Mouse (Mus musculus) neural tube, embryonic 14.5 days (tissue): ENCODE measurements around the gene Nup210. TPM values are rescaled to one million over a fixed set of nuclear protein-coding genes. Genes with fewer than 3 reads are reported as not detected.
A peak's percentile ranks its signal among the peaks of the same experiment; 100 is the strongest.

Source experiments
- ATAC-seq: fragments of 200-750 bp; cut with Nextera tagmentation; 2 replicates; pipeline ENCODE4 v1.8.0; 2017; ENCODE audit warnings: low read depth, mild to moderate bottlenecking, moderate TSS enrichment, moderate library complexity
- H3K27ac ChIP-seq: fragments of 300-500 bp; sonication (generic); 2 replicates; pipeline ENCODE4 v1.5.1; 2014; ENCODE audit warnings: low read depth, mild to moderate bottlenecking, control low read depth, low read length, moderate library complexity, mixed read lengths
- H3K27me3 ChIP-seq: fragments of 300-500 bp; sonication (generic); 2 replicates; pipeline ENCODE4 v1.6.1; 2014; ENCODE audit warnings: low read length; ENCODE audit not compliant: control insufficient read depth, insufficient read depth
- H3K36me3 ChIP-seq: fragments of 300-500 bp; sonication (generic); 2 replicates; pipeline ENCODE4 v1.6.1; 2014; ENCODE audit warnings: low read length, mixed read lengths; ENCODE audit not compliant: control insufficient read depth, insufficient read depth
- H3K4me1 ChIP-seq: fragments of 300-500 bp; sonication (generic); 2 replicates; pipeline ENCODE4 v1.6.1; 2014; ENCODE audit warnings: low read length; ENCODE audit not compliant: control insufficient read depth, insufficient read depth
- H3K4me2 ChIP-seq: fragments of 300-500 bp; sonication (generic); 2 replicates; pipeline ENCODE4 v1.6.1; 2014; ENCODE audit warnings: mild to moderate bottlenecking, low read depth, low read length, control low read depth
- H3K4me3 ChIP-seq: fragments of 300-500 bp; sonication (generic); 2 replicates; pipeline ENCODE4 v1.5.1; 2014; ENCODE audit warnings: low read depth, low read length, control low read depth, mixed read lengths
- H3K9ac ChIP-seq: fragments of 300-500 bp; sonication (generic); replicated peaks from 2 replicates; pipeline ENCODE4 v1.6.1; 2014; ENCODE audit warnings: low read depth, mild to moderate bottlenecking, control low read depth, low read length, mixed read lengths
- H3K9me3 ChIP-seq: fragments of 300-500 bp; sonication (generic); 2 replicates; pipeline ENCODE4 v1.6.1; 2016; ENCODE audit warnings: low read length; ENCODE audit not compliant: control insufficient read depth
- WGBS: fragments of 180-500 bp; shearing (Covaris S2); extraction: QIAGEN DNeasy Blood & Tissue Kit; methylation state at CpG from one replicate; pipeline ENCODE4 v1.1.7; 2014; 5-methylcytosine and 5-hydroxymethylcytosine counted together
- polyA plus RNA-seq: library from polyadenylated mRNA; unstranded; fragments of >200 nt; fragmentation: Nextera tagmentation; extraction: Ambion mirVana; gene quantifications from 2 replicates; pipeline ENCODE4 v1.2.1, GENCODE M21; 2014

Nup210 gene
- polyA plus RNA-seq, 1 experiment from 2014 or later: 18.3 TPM

DNA sequence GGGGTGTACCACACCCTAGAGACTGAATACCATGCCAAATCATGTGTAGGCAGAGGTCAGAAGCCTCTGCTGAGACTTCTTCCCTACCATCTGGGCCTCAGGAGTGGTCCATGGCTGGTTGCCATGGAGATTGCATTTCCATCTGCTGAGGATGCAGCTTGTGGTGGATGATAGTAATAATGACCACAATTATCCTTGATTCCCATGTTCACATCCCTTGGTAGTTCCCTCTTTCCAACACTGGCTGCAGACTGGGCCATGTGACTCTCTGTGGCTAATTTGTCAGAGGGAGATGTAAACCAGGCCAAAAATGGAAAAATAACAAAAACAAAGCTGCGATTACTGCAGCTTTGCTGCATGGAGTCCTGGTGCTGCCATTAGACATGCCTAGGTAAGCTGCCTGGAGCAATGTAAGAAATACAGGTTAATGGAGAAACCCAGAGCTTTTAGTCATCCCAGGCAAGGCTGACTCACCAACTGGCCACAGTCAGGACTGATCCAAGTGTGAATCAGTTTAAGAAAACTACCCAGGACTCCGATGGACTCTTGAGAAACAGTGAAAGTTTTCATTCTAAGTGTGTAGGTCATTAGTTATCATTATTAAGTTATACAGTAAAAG, 30.6 kb upstream of the Nup210 start:
- H3K9ac ChIP-seq: no peak overlapping the region
- ATAC-seq: peak; percentile 75
- H3K9me3 ChIP-seq: no peaks in the 10 kb centered on the region
- no peaks in the 10 kb centered on the region for H3K27me3 ChIP-seq
- no peaks in the 10 kb centered on the region for H3K36me3 ChIP-seq
- H3K4me2 ChIP-seq: no peak overlapping the region
- no peak overlapping the region for H3K4me3 ChIP-seq
- 49% methylated on average over 2 of the region's 2 CpGs for WGBS
- H3K4me1 ChIP-seq: peaks cover 16% of the 10 kb centered on the region; the same call in 1 of the 2 replicates
- H3K27ac ChIP-seq: peak overlapping the region; percentile 84

DNA sequence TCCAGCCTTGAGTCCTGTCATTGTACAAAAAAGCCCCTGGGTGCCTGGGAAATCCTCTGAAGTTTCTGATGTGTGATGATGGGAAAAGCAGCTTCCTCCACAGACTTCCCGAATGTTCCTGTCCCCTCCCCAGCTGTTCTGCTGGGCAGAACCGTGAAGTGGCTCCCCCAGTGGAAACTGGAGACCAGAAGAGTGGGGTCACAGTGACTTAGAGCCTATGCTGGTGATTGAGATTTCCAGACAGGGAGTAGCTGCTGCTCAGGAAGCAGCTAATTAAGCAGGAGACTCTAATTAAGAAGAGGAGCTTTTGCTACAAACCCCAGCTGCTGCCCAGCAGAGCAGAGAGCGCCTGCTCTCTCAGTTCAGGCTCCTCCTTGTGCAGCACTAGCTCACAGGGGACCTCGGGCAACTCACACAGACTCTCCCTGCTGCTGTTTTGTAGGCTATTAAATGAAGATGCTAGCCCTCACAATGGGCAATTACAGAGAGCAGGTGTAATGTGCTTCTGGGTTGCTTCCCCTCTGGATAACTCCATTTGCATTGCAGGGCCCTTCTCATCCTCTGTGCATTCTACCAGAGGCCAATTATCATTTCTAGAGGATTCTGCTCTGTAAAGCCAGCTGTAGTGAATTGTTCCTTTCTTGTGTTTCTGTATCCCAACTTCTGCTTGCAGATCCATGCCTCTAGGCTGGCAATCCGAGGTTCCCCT, 30.0 kb upstream of the Nup210 start:
- Histone ChIP-seq H3K27ac (peak overlapping the region; percentile 84), H3K36me3 (no peaks in the 10 kb centered on the region), H3K9ac (no peak overlapping the region), H3K4me3 (no peak overlapping the region), H3K4me1 (peaks cover 16% of the 10 kb centered on the region; the same call in 1 of the 2 replicates), H3K4me2 (no peak overlapping the region), H3K9me3 (no peaks in the 10 kb centered on the region), H3K27me3 (no peaks in the 10 kb centered on the region)
- WGBS: 9% methylated on average over 5 of the region's 5 CpGs
- ATAC-seq: peak; percentile 93

DNA sequence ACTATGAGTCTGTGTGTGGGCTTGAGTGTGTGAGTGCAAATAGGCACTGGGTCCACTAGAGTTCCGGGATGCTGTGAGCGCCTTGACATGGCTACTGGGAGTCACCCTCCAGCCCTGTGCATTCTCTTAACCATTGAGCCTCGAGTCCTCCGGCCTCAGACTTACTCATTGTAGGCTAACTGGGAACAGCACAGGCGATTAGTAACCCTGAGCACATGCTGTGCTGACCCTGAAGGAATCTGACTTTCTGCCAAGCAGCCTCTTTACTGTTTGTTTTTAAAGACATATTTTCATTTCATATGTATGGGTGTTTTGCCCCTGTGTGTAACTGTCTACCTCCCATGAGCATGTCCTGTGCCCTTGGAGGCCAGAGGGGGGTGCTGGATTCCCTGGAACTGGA, 28.9 kb upstream of the Nup210 start:
- Histone ChIP-seq H3K4me2 (no peak overlapping the region), H3K9ac (no peak overlapping the region), H3K27ac (peak overlapping the region; percentile 84), H3K4me3 (no peak overlapping the region), H3K36me3 (no peaks in the 10 kb centered on the region), H3K4me1 (peaks cover 16% of the 10 kb centered on the region; the same call in 1 of the 2 replicates), H3K9me3 (no peaks in the 10 kb centered on the region), H3K27me3 (no peaks in the 10 kb centered on the region)
- no peak for ATAC-seq
- 71% methylated on average over 5 of the region's 5 CpGs for WGBS

DNA sequence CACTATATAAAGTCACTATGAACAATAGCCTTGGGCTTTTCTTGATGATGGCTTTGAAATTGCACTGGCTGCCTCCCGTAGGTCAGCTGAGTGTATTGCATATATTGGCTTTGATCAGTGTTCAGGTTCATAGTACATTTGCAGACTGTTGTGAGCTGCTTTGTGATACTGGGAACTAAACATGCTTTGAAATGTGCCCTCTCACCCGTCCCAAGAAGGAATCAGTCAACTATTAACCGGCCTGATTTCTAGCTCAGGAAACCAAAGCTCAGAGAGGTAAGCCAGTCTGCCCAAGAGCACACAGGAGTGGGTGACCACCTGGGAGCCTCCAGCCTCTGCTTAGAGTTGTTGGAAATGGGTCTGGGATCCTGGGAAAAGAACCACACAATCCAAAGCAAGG, 28.4 kb upstream of the Nup210 start:
- Histone ChIP-seq H3K27ac (no peak overlapping the region; the same call in 1 of the 2 replicates), H3K9me3 (no peaks in the 10 kb centered on the region), H3K4me1 (peaks cover 16% of the 10 kb centered on the region; the same call in 1 of the 2 replicates)

DNA sequence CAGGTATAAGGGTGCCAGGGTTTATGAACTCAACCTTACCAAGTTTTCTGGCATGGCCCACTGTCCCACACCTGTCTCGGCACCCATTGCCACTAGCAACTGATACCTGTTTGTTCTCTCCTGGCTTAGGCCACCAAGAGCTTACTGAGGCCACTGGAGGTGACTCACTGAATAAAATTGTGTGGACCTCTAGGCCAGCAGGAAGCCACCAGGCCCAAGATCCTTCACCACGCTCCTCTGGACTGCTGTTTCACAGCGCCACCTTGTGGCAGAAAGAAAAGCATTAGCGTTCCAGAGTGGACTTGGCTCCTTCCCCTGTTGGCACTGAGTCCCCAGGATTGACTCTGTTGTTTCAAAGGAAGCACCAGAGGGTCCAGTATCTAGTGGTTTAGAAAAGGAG, 23.2 kb upstream of the Nup210 start:
- no peaks in the 10 kb centered on the region for H3K4me1 ChIP-seq
- no peak overlapping the region for H3K27ac ChIP-seq
- H3K4me3 ChIP-seq: no peak overlapping the region
- ATAC-seq: peak; percentile 41; the same call in 1 of the 2 replicates
- H3K9me3 ChIP-seq: no peaks in the 10 kb centered on the region
- no peak overlapping the region for H3K4me2 ChIP-seq
- H3K9ac ChIP-seq: no peak overlapping the region
- no peaks in the 10 kb centered on the region for H3K36me3 ChIP-seq
- no peaks in the 10 kb centered on the region for H3K27me3 ChIP-seq
- whole genome bisulfite sequencing: 28% methylated on average over 4 of the region's 4 CpGs

More for the DNA sequence above, 28.4 kb upstream of the Nup210 start:
- Histone ChIP-seq H3K27me3 (no peaks in the 10 kb centered on the region), H3K9ac (no peak overlapping the region), H3K4me3 (no peak overlapping the region), H3K4me2 (no peak overlapping the region), H3K36me3 (no peaks in the 10 kb centered on the region)
- WGBS: 73% methylated on average over 3 of the region's 3 CpGs
- no peak for ATAC-seq

DNA sequence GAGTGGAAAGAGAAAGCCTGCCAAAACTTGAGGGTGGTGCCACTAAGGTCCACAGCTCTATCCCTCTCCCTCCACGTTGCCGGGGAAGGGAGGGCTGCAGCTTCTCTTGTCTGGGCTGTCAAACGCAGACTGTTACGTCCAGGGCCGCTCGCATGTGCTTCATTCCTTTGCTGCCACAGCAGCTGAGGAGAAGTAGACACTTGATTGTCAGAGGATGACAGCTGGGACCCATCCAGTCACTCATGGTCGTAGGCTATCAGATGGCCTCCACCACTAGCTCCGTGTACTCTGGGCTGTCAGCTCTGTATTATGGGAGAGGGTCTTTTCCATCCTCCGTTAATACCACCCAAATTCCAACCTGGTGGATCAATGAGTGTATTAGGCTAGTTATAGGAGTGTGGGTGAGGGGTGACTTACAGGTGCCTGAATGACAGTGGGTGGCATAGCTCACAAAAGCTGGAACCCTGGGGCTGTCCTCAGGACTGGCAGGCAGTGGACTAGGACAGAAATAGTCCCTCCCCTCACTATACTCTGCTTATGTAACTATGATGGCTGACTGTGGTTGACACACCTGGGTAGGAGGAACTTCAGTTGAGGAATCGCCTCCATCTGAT, 20.8 kb upstream of the Nup210 start:
- no peaks in the 10 kb centered on the region for H3K4me1 ChIP-seq
- no peak overlapping the region for H3K4me3 ChIP-seq
- no peaks in the 10 kb centered on the region for H3K9me3 ChIP-seq
- H3K4me2 ChIP-seq: no peak overlapping the region
- ATAC-seq: no peak
- no peak overlapping the region for H3K9ac ChIP-seq
- no peaks in the 10 kb centered on the region for H3K27me3 ChIP-seq
- 80% methylated on average over 10 of the region's 10 CpGs for WGBS
- no peaks in the 10 kb centered on the region for H3K36me3 ChIP-seq
- no peak overlapping the region for H3K27ac ChIP-seq

DNA sequence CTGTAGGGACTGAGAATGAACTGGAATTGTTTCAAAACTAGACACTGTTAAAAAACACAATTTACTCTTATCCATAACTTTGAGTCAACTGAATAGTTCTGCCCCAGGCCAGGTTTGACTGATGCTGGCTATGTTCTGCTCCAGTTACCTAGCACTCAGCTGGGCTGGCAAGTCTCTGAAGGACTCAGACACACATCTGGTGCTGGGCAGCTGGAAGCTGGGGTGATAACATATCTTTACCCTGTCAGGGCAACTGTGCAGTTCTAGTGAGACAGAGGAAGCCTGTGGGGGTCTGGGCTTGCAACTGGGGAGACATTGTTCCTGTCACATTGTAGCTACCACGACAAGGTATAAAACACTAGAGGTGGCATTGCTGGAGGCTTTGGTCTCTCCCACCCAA, 14.2 kb upstream of the Nup210 start:
- Histone ChIP-seq H3K9ac (no peak overlapping the region), H3K4me2 (no peak overlapping the region), H3K27me3 (no peaks in the 10 kb centered on the region), H3K36me3 (no peaks in the 10 kb centered on the region), H3K27ac (no peak overlapping the region), H3K4me3 (no peak overlapping the region), H3K9me3 (no peaks in the 10 kb centered on the region), H3K4me1 (no peaks in the 10 kb centered on the region)
- WGBS: 67% methylated on average over 1 of the region's 1 CpGs
- no peak for ATAC-seq

DNA sequence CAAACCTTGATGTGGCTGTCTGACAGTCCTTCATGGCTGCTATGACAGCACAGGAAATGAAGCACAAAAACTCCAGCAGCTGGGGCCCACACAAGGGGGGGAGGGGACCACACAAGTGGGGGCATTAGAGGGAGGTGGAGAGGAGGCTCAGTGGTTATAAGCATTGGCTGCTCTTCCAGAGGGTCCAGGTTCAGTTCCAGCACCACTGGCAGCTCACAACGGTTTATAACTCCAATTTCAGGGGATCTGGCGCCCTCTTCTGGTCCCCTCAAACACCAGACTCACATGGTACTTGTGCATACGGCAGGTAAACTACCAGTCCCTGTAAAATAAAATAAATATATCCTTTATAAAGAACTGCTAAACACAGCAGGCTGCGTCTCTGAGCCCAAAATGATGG, 12.4 kb upstream of the Nup210 start:
- WGBS: 48% methylated on average over 4 of the region's 4 CpGs
- no peak for ATAC-seq
- Histone ChIP-seq H3K27me3 (no peaks in the 10 kb centered on the region), H3K4me3 (no peak overlapping the region), H3K4me1 (no peaks in the 10 kb centered on the region), H3K27ac (no peak overlapping the region), H3K9me3 (no peaks in the 10 kb centered on the region), H3K36me3 (no peaks in the 10 kb centered on the region), H3K4me2 (no peak overlapping the region), H3K9ac (no peak overlapping the region)

DNA sequence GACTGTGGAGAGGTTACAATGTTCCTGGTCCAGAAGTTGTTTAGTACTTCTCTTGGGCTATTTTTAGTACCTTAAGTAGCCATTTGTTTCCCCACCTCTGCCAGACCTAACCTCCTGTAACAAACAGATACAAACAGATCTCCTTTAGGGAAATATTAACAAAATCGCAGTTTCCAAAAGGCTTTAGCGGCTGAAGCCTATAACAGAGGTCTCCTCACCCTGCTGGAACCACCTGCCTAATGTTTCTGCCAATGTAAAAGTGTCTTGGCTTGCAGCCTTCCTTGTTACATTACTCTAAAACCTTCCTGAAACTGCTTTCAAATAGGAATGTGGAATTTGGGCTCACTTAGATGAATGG, 8.6 kb upstream of the Nup210 start:
- no peaks in the 10 kb centered on the region for H3K9me3 ChIP-seq
- no peaks in the 10 kb centered on the region for H3K27me3 ChIP-seq
- WGBS: 91% methylated on average over 2 of the region's 2 CpGs
- no peak overlapping the region for H3K9ac ChIP-seq
- no peaks in the 10 kb centered on the region for H3K4me1 ChIP-seq
- no peak for ATAC-seq
- H3K27ac ChIP-seq: no peak overlapping the region
- no peaks in the 10 kb centered on the region for H3K36me3 ChIP-seq
- H3K4me2 ChIP-seq: no peak overlapping the region
- no peak overlapping the region for H3K4me3 ChIP-seq
